Mouse (Mus musculus) thymus, adult 2 months (tissue): Measurements from ENCODE around the gene Olfr707.

Experiments
- CTCF ChIP-seq: fragments of 200-500 bp; IDR thresholded peaks from 2 replicates; pipeline ENCODE4 v1.5.1; 2012; ENCODE audit warnings: mild to moderate bottlenecking, control low read depth, low read length, moderate library complexity, borderline replicate concordance; ENCODE audit not compliant: control insufficient read depth, poor library complexity, insufficient read depth; ENCODE audit errors: extremely low read depth
- POLR2A ChIP-seq: fragments of 200-500 bp; IDR thresholded peaks from 2 replicates; pipeline ENCODE4 v1.6.1; 2012; ENCODE audit warnings: mild to moderate bottlenecking, low read length, control low read depth, moderate library complexity; ENCODE audit not compliant: control insufficient read depth, poor library complexity, insufficient read depth; ENCODE audit errors: extremely low read depth

GRCm38 (mm10) chr7:106888062-106888461, 13.0 kb downstream of the Olfr707 start, which contains the start of gene Olfr706:
- TF ChIP-seq POLR2A (no peak), CTCF (no peak)
